Comparison of ENCODE assay signal across 20 mouse cellular contexts in genomic region chr2:22866894-22867424, GRCm38 (mm10).
"Had no signal": no experiment of that assay in that cellular context is flagged by ENCODE, and none has a peak within 500 bp of the region (broad histone marks: within the 10 kb centered on the region; RNA-seq: fewer than 3 reads in every experiment).

No protein-coding gene starts in this region.

- H3K27ac ChIP-seq: liver, embryonic 15.5 days; lung, embryonic 15.5 days; macrophage; midbrain, embryonic 13.5 days; midbrain, embryonic 15.5 days; neural tube, embryonic 12.5 days; stomach, embryonic 15.5 days had no signal

- H3K9ac ChIP-seq: liver, embryonic 15.5 days; liver, postnatal 0 days; lung, embryonic 15.5 days; midbrain, embryonic 13.5 days; midbrain, embryonic 15.5 days; neural tube, embryonic 12.5 days; stomach, embryonic 15.5 days had no signal

- H3K9me3 ChIP-seq: liver, embryonic 15.5 days; lung, embryonic 15.5 days; megakaryocyte, embryonic 14.5 days; midbrain, embryonic 13.5 days; midbrain, embryonic 15.5 days; neural tube, embryonic 12.5 days; stomach, embryonic 15.5 days had no signal

- H3K27me3 ChIP-seq: liver, embryonic 15.5 days; lung, embryonic 15.5 days; megakaryocyte, embryonic 14.5 days; midbrain, embryonic 13.5 days; midbrain, embryonic 15.5 days; neural tube, embryonic 12.5 days; stomach, embryonic 15.5 days had no signal

- H3K4me2 ChIP-seq: liver, embryonic 15.5 days; lung, embryonic 15.5 days; midbrain, embryonic 11.5 days; midbrain, embryonic 13.5 days; midbrain, embryonic 15.5 days; neural tube, embryonic 12.5 days; stomach, embryonic 15.5 days had no signal

- H3K36me3 ChIP-seq: lung, embryonic 15.5 days; midbrain, embryonic 13.5 days; midbrain, embryonic 15.5 days; neural tube, embryonic 12.5 days; stomach, embryonic 15.5 days had no signal

- ATAC-seq: liver, postnatal 0 days; lung, postnatal 0 days; midbrain, embryonic 13.5 days; midbrain, embryonic 15.5 days had no signal

- H3K4me3 ChIP-seq: liver, embryonic 15.5 days; lung, embryonic 15.5 days; megakaryocyte, embryonic 14.5 days; midbrain, embryonic 13.5 days; midbrain, embryonic 15.5 days; neural tube, embryonic 12.5 days; stomach, embryonic 15.5 days had no signal

- DNase-seq: liver, postnatal 0 days; lung, adult 2 months; lung, postnatal 14 days; lung, postnatal 36 days; retina, postnatal 1 day; right cerebral cortex, adult 18-20 months; right cerebral cortex, postnatal 25 days; thymus, adult 18-20 months; thymus, postnatal 14 days; thymus, postnatal 36 days had no signal

- H3K4me1 ChIP-seq: liver, embryonic 15.5 days; lung, embryonic 15.5 days; megakaryocyte, embryonic 14.5 days; midbrain, embryonic 13.5 days; midbrain, embryonic 15.5 days; neural tube, embryonic 12.5 days; stomach, embryonic 15.5 days had no signal
